Mouse (Mus musculus) neural tube, embryonic 13.5 days (tissue): ENCODE data around the gene Vezt. TPM values are rescaled to one million over a fixed set of nuclear protein-coding genes. Genes with fewer than 3 reads are reported as not detected.

ENCODE experiments used
- ATAC-seq: fragments of 200-750 bp; cut with Nextera tagmentation; 2 replicates; pipeline ENCODE4 v1.8.0; 2017; ENCODE audit warnings: low read depth, mild to moderate bottlenecking, moderate TSS enrichment, moderate library complexity
- H3K27ac ChIP-seq: fragments of 300-500 bp; sonication (generic); replicated peaks from 2 replicates; pipeline ENCODE4 v1.5.1; 2015; ENCODE audit warnings: moderate library complexity, mild to moderate bottlenecking, inconsistent platforms
- H3K27me3 ChIP-seq: fragments of 300-500 bp; sonication (generic); 2 replicates; pipeline ENCODE4 v1.6.1; 2015; ENCODE audit warnings: mild to moderate bottlenecking, inconsistent platforms
- H3K36me3 ChIP-seq: fragments of 300-500 bp; sonication (generic); 2 replicates; pipeline ENCODE4 v1.6.1; 2015; ENCODE audit warnings: mild to moderate bottlenecking, inconsistent platforms
- H3K4me1 ChIP-seq: fragments of 300-500 bp; sonication (generic); replicated peaks from 2 replicates; pipeline ENCODE4 v1.6.1; 2015; ENCODE audit warnings: inconsistent platforms
- H3K4me2 ChIP-seq: fragments of 300-500 bp; sonication (generic); 2 replicates; pipeline ENCODE4 v1.6.1; 2015; ENCODE audit warnings: inconsistent platforms, mild to moderate bottlenecking, moderate library complexity
- H3K4me3 ChIP-seq: fragments of 300-500 bp; sonication (generic); 2 replicates; pipeline ENCODE4 v1.5.1; 2015; ENCODE audit warnings: mild to moderate bottlenecking, inconsistent platforms
- H3K9ac ChIP-seq: fragments of 300-500 bp; sonication (generic); 2 replicates; pipeline ENCODE4 v1.6.1; 2015; ENCODE audit warnings: moderate library complexity, mild to moderate bottlenecking, inconsistent platforms
- H3K9me3 ChIP-seq: fragments of 300-500 bp; sonication (generic); 2 replicates; pipeline ENCODE4 v1.6.1; 2016; ENCODE audit warnings: inconsistent platforms
- WGBS: fragments of 180-500 bp; shearing (Covaris S2); methylation state at CpG from one replicate; pipeline ENCODE4 v1.1.7; 2015; 5-methylcytosine and 5-hydroxymethylcytosine counted together
- polyA plus RNA-seq: library from polyadenylated mRNA; unstranded; fragments of >200 nt; fragmentation: Nextera tagmentation; extraction: Ambion mirVana; gene quantifications from 2 replicates; pipeline ENCODE4 v1.2.1, GENCODE M21; 2015

Vezt gene
- polyA plus RNA-seq, 1 experiment from 2014 or later: 49.9 TPM

- Histone ChIP-seq H3K4me2 (no peak overlapping the region), H3K9me3 (no peaks in the 10 kb centered on the region), H3K27ac (no peak overlapping the region), H3K4me3 (no peak overlapping the region), H3K9ac (no peak overlapping the region), H3K36me3 (no peaks in the 10 kb centered on the region), H3K4me1 (no peaks in the 10 kb centered on the region; the same call in 1 of the 2 replicates), H3K27me3 (no peaks in the 10 kb centered on the region)
- WGBS: 80% methylated on average over 2 of the region's 2 CpGs
- ATAC-seq: no peak
These were observed 117.5 kb downstream of the Vezt start for GRCm38 (mm10) chr10:93918087-93918486.

GRCm38 (mm10) chr10:93916778-93917177 lies 118.8 kb downstream of the Vezt start:
- no peak overlapping the region for H3K4me2 ChIP-seq
- no peaks in the 10 kb centered on the region for H3K36me3 ChIP-seq
- no peaks in the 10 kb centered on the region for H3K27me3 ChIP-seq
- ATAC-seq: no peak
- WGBS: 81% methylated on average over 2 of the region's 2 CpGs
- no peaks in the 10 kb centered on the region; the same call in 1 of the 2 replicates for H3K4me1 ChIP-seq
- H3K9me3 ChIP-seq: no peaks in the 10 kb centered on the region
- H3K4me3 ChIP-seq: no peak overlapping the region
- H3K9ac ChIP-seq: no peak overlapping the region
- no peak overlapping the region for H3K27ac ChIP-seq

- WGBS: 49% methylated on average over 11 of the region's 11 CpGs
- Histone ChIP-seq H3K27me3 (no peaks in the 10 kb centered on the region), H3K36me3 (no peaks in the 10 kb centered on the region), H3K4me2 (no peak overlapping the region), H3K4me1 (no peaks in the 10 kb centered on the region; the same call in 1 of the 2 replicates), H3K9me3 (no peaks in the 10 kb centered on the region), H3K27ac (no peak overlapping the region), H3K4me3 (no peak overlapping the region), H3K9ac (no peak overlapping the region)
- no peak for ATAC-seq
These were observed 119.9 kb downstream of the Vezt start for GRCm38 (mm10) chr10:93915531-93916275.

GRCm38 (mm10) chr10:93913525-93913924 lies 122.1 kb downstream of the Vezt start:
- 85% methylated on average over 5 of the region's 5 CpGs for WGBS

GRCm38 (mm10) chr10:93912917-93913316 lies 122.7 kb downstream of the Vezt start:
- Histone ChIP-seq H3K4me1 (no peaks in the 10 kb centered on the region; the same call in 1 of the 2 replicates), H3K9me3 (no peaks in the 10 kb centered on the region), H3K9ac (no peak overlapping the region), H3K27me3 (no peaks in the 10 kb centered on the region), H3K4me2 (no peak overlapping the region), H3K36me3 (no peaks in the 10 kb centered on the region), H3K27ac (no peak overlapping the region), H3K4me3 (no peak overlapping the region)
- WGBS: 85% methylated on average over 1 of the region's 1 CpGs
- no peak for ATAC-seq

More at GRCm38 (mm10) chr10:93913525-93913924, 122.1 kb downstream of the Vezt start:
- H3K27me3 ChIP-seq: no peaks in the 10 kb centered on the region
- no peak overlapping the region for H3K4me2 ChIP-seq
- H3K4me1 ChIP-seq: no peaks in the 10 kb centered on the region; the same call in 1 of the 2 replicates
- no peaks in the 10 kb centered on the region for H3K9me3 ChIP-seq
- H3K4me3 ChIP-seq: no peak overlapping the region
- H3K36me3 ChIP-seq: no peaks in the 10 kb centered on the region
- no peak for ATAC-seq
- no peak overlapping the region for H3K27ac ChIP-seq
- no peak overlapping the region for H3K9ac ChIP-seq

- ATAC-seq: no peak
- Histone ChIP-seq H3K36me3 (no peaks in the 10 kb centered on the region), H3K27me3 (no peaks in the 10 kb centered on the region), H3K4me2 (no peak overlapping the region), H3K27ac (no peak overlapping the region), H3K4me1 (no peaks in the 10 kb centered on the region; the same call in 1 of the 2 replicates), H3K4me3 (no peak overlapping the region), H3K9ac (no peak overlapping the region), H3K9me3 (no peaks in the 10 kb centered on the region)
- 92% methylated on average over 5 of the region's 5 CpGs for WGBS
These were observed 123.3 kb downstream of the Vezt start for GRCm38 (mm10) chr10:93912136-93912855.

- Histone ChIP-seq H3K4me1 (no peaks in the 10 kb centered on the region; the same call in 1 of the 2 replicates), H3K9me3 (no peaks in the 10 kb centered on the region), H3K4me3 (no peak overlapping the region), H3K9ac (no peak overlapping the region), H3K27ac (no peak overlapping the region), H3K4me2 (no peak overlapping the region), H3K36me3 (no peaks in the 10 kb centered on the region), H3K27me3 (no peaks in the 10 kb centered on the region)
- WGBS: 80% methylated on average over 5 of the region's 5 CpGs
- no peak for ATAC-seq
These were observed 124.3 kb downstream of the Vezt start for GRCm38 (mm10) chr10:93911326-93911725.

- H3K4me2 ChIP-seq: no peak overlapping the region
- H3K27me3 ChIP-seq: no peaks in the 10 kb centered on the region
- no peak overlapping the region for H3K27ac ChIP-seq
- no peak overlapping the region for H3K9ac ChIP-seq
- 72% methylated on average over 5 of the region's 5 CpGs for WGBS
- no peaks in the 10 kb centered on the region for H3K36me3 ChIP-seq
- no peak overlapping the region for H3K4me3 ChIP-seq
- no peaks in the 10 kb centered on the region for H3K9me3 ChIP-seq
- H3K4me1 ChIP-seq: no peaks in the 10 kb centered on the region
- no peak for ATAC-seq
These were observed 125.7 kb downstream of the Vezt start for GRCm38 (mm10) chr10:93909811-93910446.

- Histone ChIP-seq H3K4me3 (no peak overlapping the region), H3K36me3 (no peaks in the 10 kb centered on the region), H3K9me3 (no peaks in the 10 kb centered on the region), H3K9ac (no peak overlapping the region), H3K4me2 (no peak overlapping the region), H3K27ac (no peak overlapping the region), H3K27me3 (no peaks in the 10 kb centered on the region), H3K4me1 (no peaks in the 10 kb centered on the region)
- 90% methylated on average over 1 of the region's 1 CpGs for WGBS
- no peak for ATAC-seq
These were observed 126.6 kb downstream of the Vezt start for GRCm38 (mm10) chr10:93909015-93909414.

GRCm38 (mm10) chr10:93908540-93908939 lies 127.1 kb downstream of the Vezt start:
- Histone ChIP-seq H3K9me3 (no peaks in the 10 kb centered on the region), H3K4me1 (no peaks in the 10 kb centered on the region), H3K36me3 (no peaks in the 10 kb centered on the region), H3K27ac (no peak overlapping the region), H3K27me3 (no peaks in the 10 kb centered on the region), H3K4me2 (no peak overlapping the region), H3K4me3 (no peak overlapping the region), H3K9ac (no peak overlapping the region)
- WGBS: 93% methylated on average over 7 of the region's 7 CpGs
- ATAC-seq: no peak

- Histone ChIP-seq H3K4me1 (no peaks in the 10 kb centered on the region), H3K27ac (no peak overlapping the region), H3K4me3 (no peak overlapping the region), H3K27me3 (no peaks in the 10 kb centered on the region), H3K4me2 (no peak overlapping the region), H3K9me3 (no peaks in the 10 kb centered on the region), H3K36me3 (no peaks in the 10 kb centered on the region), H3K9ac (no peak overlapping the region)
- 52% methylated on average over 10 of the region's 10 CpGs for WGBS
- no peak for ATAC-seq
These were observed 128.2 kb downstream of the Vezt start for GRCm38 (mm10) chr10:93907376-93907775.

GRCm38 (mm10) chr10:93899907-93900306 lies 135.7 kb downstream of the Vezt start:
- Histone ChIP-seq H3K4me2 (no peak overlapping the region), H3K9ac (no peak overlapping the region), H3K9me3 (no peaks in the 10 kb centered on the region), H3K4me3 (no peak overlapping the region), H3K27ac (no peak overlapping the region), H3K27me3 (no peaks in the 10 kb centered on the region), H3K4me1 (no peaks in the 10 kb centered on the region), H3K36me3 (no peaks in the 10 kb centered on the region)
- ATAC-seq: no peak
- WGBS: 93% methylated on average over 11 of the region's 11 CpGs
